ENCODE assay signal across 8 mouse cellular contexts in genomic region chr14:48130761-48131575, GRCm38 (mm10). TPM values are rescaled to one million over a fixed set of nuclear protein-coding genes. Genes with fewer than 3 reads are reported as not detected.
A peak's percentile ranks its signal among the peaks of the same experiment; 100 is the strongest.
DNase-seq lines count a peak whose midpoint lies in the region; ATAC-seq and TF ChIP-seq lines count a peak whose summit lies in the region.

No protein-coding gene starts in this region.

- TF ChIP-seq CTCF in hindbrain, postnatal 0 days (IDR thresholded peaks at IDR 0.05; ENCODE audit: low read depth), result no peak
- no peak for TF ChIP-seq CTCF in liver, postnatal 0 days (IDR thresholded peaks at IDR 0.05; ENCODE audit: low read depth)

- H3K9me3 ChIP-seq in forebrain, embryonic 13.5 days (replicated peaks), result no peaks in the 10 kb centered on the region
- no peaks in the 10 kb centered on the region for H3K9me3 ChIP-seq in forebrain, embryonic 11.5 days (ENCODE audit: control insufficient read depth, low read length)
- H3K9me3 ChIP-seq in hindbrain, postnatal 0 days (ENCODE audit: low read length), result no peaks in the 10 kb centered on the region
- H3K9me3 ChIP-seq in liver, postnatal 0 days (ENCODE audit: low read length), result no peaks in the 10 kb centered on the region

- H3K4me2 ChIP-seq in forebrain, embryonic 13.5 days, result no peak overlapping the region
- no peak overlapping the region for H3K4me2 ChIP-seq in forebrain, embryonic 11.5 days (ENCODE audit: low read depth, low read length, severe bottlenecking)
- peak overlapping the region; percentile 19 for H3K4me2 ChIP-seq in hindbrain, postnatal 0 days (ENCODE audit: low read depth, low read length)
- H3K4me2 ChIP-seq in liver, postnatal 0 days (ENCODE audit: low read depth, low read length), result peak overlapping the region; percentile 47

- no peaks in the 10 kb centered on the region for H3K36me3 ChIP-seq in forebrain, embryonic 13.5 days (ENCODE audit: poor library complexity, severe bottlenecking)
- H3K36me3 ChIP-seq in forebrain, embryonic 11.5 days (ENCODE audit: control insufficient read depth, insufficient read depth, low read length), result no peaks in the 10 kb centered on the region
- no peaks in the 10 kb centered on the region for H3K36me3 ChIP-seq in hindbrain, postnatal 0 days (ENCODE audit: insufficient read depth, low read length)
- H3K36me3 ChIP-seq in liver, postnatal 0 days (replicated peaks; ENCODE audit: insufficient read depth, low read length), result no peaks in the 10 kb centered on the region

- peaks cover 58% of the 10 kb centered on the region for H3K4me1 ChIP-seq in forebrain, embryonic 13.5 days
- H3K4me1 ChIP-seq in forebrain, embryonic 11.5 days (replicated peaks; ENCODE audit: control insufficient read depth, insufficient read depth, low read length), result peaks cover 16% of the 10 kb centered on the region; the same call in 1 of the 2 replicates
- peaks cover 50% of the 10 kb centered on the region for H3K4me1 ChIP-seq in hindbrain, postnatal 0 days (ENCODE audit: insufficient read depth, low read length)
- peaks cover 42% of the 10 kb centered on the region for H3K4me1 ChIP-seq in liver, postnatal 0 days (ENCODE audit: insufficient read depth)

- no peak for DNase-seq in forebrain, embryonic 11.5 days (ENCODE audit: low spot score)
- peak; percentile 41 for DNase-seq in 416B (ENCODE audit: low read depth)
- DNase-seq in hindbrain, postnatal 0 days (ENCODE audit: low spot score), result peak; percentile 54
- DNase-seq in liver, postnatal 0 days, result peak; percentile 29
- DNase-seq in urinary bladder, postnatal 36 days (ENCODE audit: low spot score in 2 of 2), result no peak
- no peak for DNase-seq in ovary, adult 18-20 months (ENCODE audit: low spot score)
- no peak for DNase-seq in embryo, embryonic 10.5 days (ENCODE audit: low spot score)

- 0 out of 2 replicates have a peak overlapping the region, but pooled peaks have one; percentile 4 for H3K27ac ChIP-seq in forebrain, embryonic 13.5 days
- no peak overlapping the region for H3K27ac ChIP-seq in forebrain, embryonic 11.5 days (ENCODE audit: low read depth, low read length)
- peak overlapping the region; percentile 67 for H3K27ac ChIP-seq in hindbrain, postnatal 0 days
- peak overlapping the region; percentile 82 for H3K27ac ChIP-seq in liver, postnatal 0 days (ENCODE audit: low read depth)

- H3K4me3 ChIP-seq in forebrain, embryonic 13.5 days, result no peak overlapping the region
- no peak overlapping the region for H3K4me3 ChIP-seq in forebrain, embryonic 11.5 days (ENCODE audit: low read depth, low read length)
- no peak overlapping the region for H3K4me3 ChIP-seq in hindbrain, postnatal 0 days (ENCODE audit: low read length)
- H3K4me3 ChIP-seq in liver, postnatal 0 days (ENCODE audit: low read depth, low read length), result 0 out of 2 replicates have a peak overlapping the region, but pooled peaks have one; percentile 4

- no peak overlapping the region for H3K9ac ChIP-seq in forebrain, embryonic 13.5 days
- no peak overlapping the region for H3K9ac ChIP-seq in forebrain, embryonic 11.5 days (ENCODE audit: low read length)
- H3K9ac ChIP-seq in hindbrain, postnatal 0 days (replicated peaks; ENCODE audit: low read length), result no peak overlapping the region
- no peak overlapping the region; the same call in 1 of the 2 replicates for H3K9ac ChIP-seq in liver, postnatal 0 days (replicated peaks)

- H3K27me3 ChIP-seq in forebrain, embryonic 13.5 days, result 0 out of 2 replicates have a peak, but pooled peaks cover 6% of the 10 kb centered on the region
- no peaks in the 10 kb centered on the region for H3K27me3 ChIP-seq in forebrain, embryonic 11.5 days (ENCODE audit: control insufficient read depth, insufficient read depth, low read length)
- H3K27me3 ChIP-seq in hindbrain, postnatal 0 days (ENCODE audit: insufficient read depth, low read length), result no peaks in the 10 kb centered on the region
- H3K27me3 ChIP-seq in liver, postnatal 0 days (ENCODE audit: insufficient read depth, low read length), result no peaks in the 10 kb centered on the region

- no peak for ATAC-seq in forebrain, embryonic 13.5 days
- ATAC-seq in forebrain, embryonic 11.5 days (replicated peaks; ENCODE audit: low FRiP score), result no peak
- peak; percentile 39; the same call in 1 of the 2 replicates for ATAC-seq in hindbrain, postnatal 0 days
- peak; percentile 71 for ATAC-seq in liver, postnatal 0 days

- TF ChIP-seq EP300 in liver, postnatal 0 days (IDR thresholded peaks at IDR 0.05; ENCODE audit: low read depth), result no peak

- 46% methylated on average over 20 of the region's 20 CpGs for WGBS in forebrain, embryonic 13.5 days
- 45% methylated on average over 20 of the region's 20 CpGs for WGBS in forebrain, embryonic 11.5 days
- WGBS in hindbrain, postnatal 0 days, result 35% methylated on average over 20 of the region's 20 CpGs
- 34% methylated on average over 20 of the region's 20 CpGs for WGBS in liver, postnatal 0 days (ENCODE audit: insufficient replicate concordance)

RNA-seq across cellular contexts. Expression of gene Peli2, which starts 10.3 kb away (rescaled TPM):
- polyA plus RNA-seq in forebrain, embryonic 13.5 days (2015; fragmentation: Nextera tagmentation; extraction: Ambion mirVana), result 8.4 and 8.5 TPM in 2 replicates
- 8.6 and 8.8 TPM in 2 replicates for polyA plus RNA-seq in forebrain, embryonic 11.5 days (2014; fragmentation: Nextera tagmentation; extraction: Ambion mirVana)
- total RNA-seq in hindbrain, postnatal 0 days (2014; rRNA removed), result 38.8 and 63.6 TPM in 2 replicates
- 15.1 and 16.5 TPM in 2 replicates for polyA plus RNA-seq in hindbrain, postnatal 0 days (2015; fragmentation: Nextera tagmentation; extraction: Ambion mirVana)
- polyA plus RNA-seq in liver, postnatal 0 days (2015; fragmentation: Nextera tagmentation; extraction: Ambion mirVana), result 1.5 and 2.8 TPM in 2 replicates

Comparison
In these comparisons a context has a peak if more than half of its experiments do, and no peak if none do; other contexts are left out.
1. ATAC-seq: peak in hindbrain, postnatal 0 days (single experiment) and liver, postnatal 0 days (single experiment); none in forebrain, embryonic 13.5 days (single experiment) and forebrain, embryonic 11.5 days (single experiment).
2. H3K4me2 ChIP-seq: peak in hindbrain, postnatal 0 days (single experiment) and liver, postnatal 0 days (single experiment); none in forebrain, embryonic 13.5 days (single experiment) and forebrain, embryonic 11.5 days (single experiment).
3. DNase-seq: peak in 416B (single experiment), hindbrain, postnatal 0 days (single experiment) and liver, postnatal 0 days (single experiment); none in forebrain, embryonic 11.5 days (single experiment), urinary bladder, postnatal 36 days (0 of 2), ovary, adult 18-20 months (single experiment) and embryo, embryonic 10.5 days (single experiment).